Mouse (Mus musculus): ENCODE data around the gene Gcnt2. TPM values are rescaled to one million over a fixed set of nuclear protein-coding genes. Genes with fewer than 3 reads are reported as not detected.

Gcnt2 gene
- polyA plus RNA-seq, 1 experiment: 9.6 TPM

DNA sequence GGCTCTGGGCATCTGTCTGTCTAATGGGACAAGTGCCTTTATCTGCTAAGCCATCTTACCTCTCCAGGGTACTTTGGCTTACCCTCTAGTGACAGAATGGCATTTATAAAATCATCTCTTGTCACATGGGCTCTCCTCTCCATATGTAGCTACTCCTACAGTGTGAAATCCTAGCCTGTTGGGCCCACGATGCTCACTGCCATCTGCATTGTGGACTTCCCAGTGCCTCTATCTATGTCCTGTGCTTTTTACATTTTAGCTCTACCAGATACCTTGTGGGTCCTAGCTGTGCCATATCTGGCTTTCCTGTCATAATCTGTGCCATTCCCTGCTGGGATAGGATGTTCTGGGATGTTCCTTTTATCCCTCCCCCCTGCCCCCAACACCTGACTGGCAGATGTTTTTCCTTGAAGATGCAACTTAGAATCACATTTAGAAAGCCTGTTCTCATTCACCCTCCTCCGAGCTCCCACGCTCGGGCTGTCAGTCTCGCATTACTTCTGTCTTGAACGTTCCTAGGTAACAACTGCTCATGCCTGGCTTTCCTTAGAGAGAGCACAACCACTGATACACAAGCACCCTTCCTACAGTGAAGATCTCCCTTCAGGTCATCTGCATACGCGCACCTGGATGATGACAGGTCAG lies 39.9 kb downstream of the Gcnt2 start:
- Histone ChIP-seq H3K27ac (ENCODE audit: insufficient read depth, low read length) (no peak overlapping the region), H3K4me3 (ENCODE audit: insufficient read depth, low read length) (no peak overlapping the region), H3K4me1 (ENCODE audit: control insufficient read depth, insufficient read depth, low read length) (peaks cover 6% of the 10 kb centered on the region)
- TF ChIP-seq POLR2A (IDR thresholded peaks at IDR 0.05; ENCODE audit: extremely low read depth, insufficient read depth, low read length) (no peak), CTCF (IDR thresholded peaks at IDR 0.05; ENCODE audit: extremely low read depth, insufficient read depth, low read length) (no peak)

DNA sequence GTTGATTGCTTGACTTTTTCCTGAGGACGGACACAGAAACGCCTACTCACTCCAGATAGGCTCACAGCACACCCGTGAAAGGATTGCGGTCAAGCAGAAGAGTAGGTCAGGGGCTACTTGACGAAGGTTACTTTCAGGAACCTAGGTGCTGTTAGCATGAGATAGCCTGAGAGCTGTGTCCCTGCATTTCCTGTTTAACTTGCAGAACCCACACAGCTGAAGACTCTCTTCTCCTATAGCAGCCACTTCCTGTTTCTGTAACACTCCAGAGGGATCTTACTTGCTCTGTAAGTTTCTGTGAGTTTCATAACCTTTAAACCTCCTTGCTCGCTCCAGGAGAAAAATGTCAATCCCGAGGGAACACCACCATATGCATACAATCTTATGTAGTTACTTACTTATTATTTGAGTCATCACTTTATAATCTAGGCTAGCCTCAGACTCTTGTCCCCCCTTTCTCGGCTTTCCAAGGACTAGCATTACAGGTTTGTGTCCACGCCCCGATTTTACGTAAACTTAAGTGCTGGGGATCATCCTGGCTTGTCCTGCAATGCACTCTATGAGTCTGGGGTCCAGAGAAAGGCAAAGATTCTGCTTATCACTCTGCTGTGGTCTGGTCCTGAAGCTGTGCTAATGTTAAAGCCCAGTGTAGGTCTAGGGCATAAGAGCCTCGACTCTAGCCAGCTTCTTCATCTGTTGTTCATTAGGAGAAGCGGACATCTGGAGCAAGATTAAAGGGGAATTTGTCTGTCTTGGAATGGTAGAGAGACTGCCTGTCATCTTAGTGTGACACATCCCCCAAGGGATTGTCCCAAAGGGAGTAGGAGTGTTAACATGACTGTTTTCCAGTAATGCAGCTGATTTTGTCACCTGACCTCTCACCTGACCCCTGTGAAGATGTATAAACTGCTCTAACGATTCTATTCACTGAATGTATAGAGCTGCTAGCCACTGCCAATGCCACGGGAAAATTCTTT lies 40.7 kb downstream of the Gcnt2 start:
- Histone ChIP-seq H3K27ac (ENCODE audit: insufficient read depth, low read length) (no peak overlapping the region), H3K4me3 (ENCODE audit: insufficient read depth, low read length) (no peak overlapping the region), H3K4me1 (ENCODE audit: control insufficient read depth, insufficient read depth, low read length) (peaks cover 6% of the 10 kb centered on the region)
- no peak for TF ChIP-seq POLR2A (IDR thresholded peaks at IDR 0.05; ENCODE audit: extremely low read depth, insufficient read depth, low read length)
- no peak for TF ChIP-seq CTCF (IDR thresholded peaks at IDR 0.05; ENCODE audit: extremely low read depth, insufficient read depth, low read length)

DNA sequence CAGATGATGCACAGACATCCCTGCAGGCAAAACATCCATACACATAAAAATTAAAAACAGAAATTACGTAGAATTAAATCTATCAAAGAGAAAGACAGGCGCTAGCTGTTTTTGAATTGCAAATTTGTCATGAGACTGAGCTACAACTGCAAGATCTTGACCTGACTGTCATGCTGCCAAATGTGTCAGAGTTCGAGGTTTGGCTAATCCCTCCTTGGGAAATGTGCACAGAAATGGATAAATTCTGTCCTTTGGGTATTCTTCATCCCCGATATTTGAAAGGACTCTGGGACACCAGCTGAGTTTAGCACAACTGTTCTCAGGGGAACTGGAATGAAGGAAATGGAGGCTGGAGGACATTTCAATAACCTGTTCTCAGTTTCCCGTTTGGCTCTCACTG lies 41.7 kb downstream of the Gcnt2 start:
- TF ChIP-seq CTCF (IDR thresholded peaks at IDR 0.05; ENCODE audit: extremely low read depth, insufficient read depth, low read length): no peak

DNA sequence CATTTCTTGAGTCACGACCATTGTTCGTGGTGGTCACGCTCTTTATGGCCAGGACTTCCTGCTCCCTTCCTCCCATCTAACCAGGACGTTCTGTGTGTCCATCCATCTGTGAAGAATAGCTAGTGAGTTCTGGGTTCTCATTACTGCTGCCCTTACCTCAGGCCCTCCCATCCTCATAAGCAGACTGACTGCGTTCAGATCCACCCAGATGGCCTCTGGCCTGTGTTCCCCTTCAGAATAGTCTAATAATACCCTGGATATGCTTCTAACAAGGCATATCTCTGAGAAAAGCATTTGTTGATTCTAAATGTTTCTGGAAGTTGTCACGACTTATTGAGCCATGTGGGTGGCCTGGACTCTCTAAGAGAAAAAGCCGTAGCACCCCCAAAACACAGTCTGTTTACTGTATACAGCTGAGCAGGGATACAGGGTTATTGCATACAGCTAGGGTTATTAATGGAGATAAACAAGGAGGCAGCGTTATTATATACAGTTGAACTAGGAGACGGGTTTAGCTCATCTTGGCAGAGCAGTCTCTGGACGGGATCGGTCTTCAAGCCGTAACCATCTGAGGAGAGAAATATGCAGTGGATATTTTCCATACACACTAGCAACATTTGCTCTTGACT lies 42.4 kb downstream of the Gcnt2 start:
- no peak for TF ChIP-seq CTCF (IDR thresholded peaks at IDR 0.05; ENCODE audit: extremely low read depth, insufficient read depth, low read length)
- no peak for TF ChIP-seq POLR2A (IDR thresholded peaks at IDR 0.05; ENCODE audit: extremely low read depth, insufficient read depth, low read length)
- Histone ChIP-seq H3K27ac (ENCODE audit: insufficient read depth, low read length) (no peak overlapping the region), H3K4me3 (ENCODE audit: insufficient read depth, low read length) (no peak overlapping the region), H3K4me1 (ENCODE audit: control insufficient read depth, insufficient read depth, low read length) (peaks cover 6% of the 10 kb centered on the region)

More for the DNA sequence above, 41.7 kb downstream of the Gcnt2 start:
- Histone ChIP-seq H3K4me3 (ENCODE audit: insufficient read depth, low read length) (no peak overlapping the region), H3K27ac (ENCODE audit: insufficient read depth, low read length) (no peak overlapping the region), H3K4me1 (ENCODE audit: control insufficient read depth, insufficient read depth, low read length) (peaks cover 6% of the 10 kb centered on the region)

DNA sequence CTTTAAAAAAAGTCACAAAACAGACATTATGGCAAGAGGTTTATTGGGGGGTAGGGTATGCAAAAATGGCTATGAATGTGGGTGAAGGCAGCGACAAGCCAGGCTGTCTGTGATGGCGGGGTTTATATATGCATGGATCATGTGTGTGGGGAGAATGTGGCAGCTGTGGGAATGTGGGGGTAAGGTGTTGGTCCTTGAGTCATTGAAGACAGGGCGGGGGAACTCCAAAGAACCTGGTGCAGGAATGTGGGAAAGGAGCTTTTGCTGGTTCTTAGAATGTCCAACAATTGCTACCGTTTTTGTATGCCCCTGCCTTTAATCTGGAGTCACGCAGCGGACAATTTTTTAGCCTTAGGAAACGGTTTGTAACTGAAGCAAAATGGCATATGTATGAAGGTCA lies 44.5 kb downstream of the Gcnt2 start:
- H3K27ac ChIP-seq (ENCODE audit: insufficient read depth, low read length): no peak overlapping the region
- no peak overlapping the region for H3K4me3 ChIP-seq (ENCODE audit: insufficient read depth, low read length)
- TF ChIP-seq CTCF (IDR thresholded peaks at IDR 0.05; ENCODE audit: extremely low read depth, insufficient read depth, low read length): no peak
- TF ChIP-seq POLR2A (IDR thresholded peaks at IDR 0.05; ENCODE audit: extremely low read depth, insufficient read depth, low read length): no peak
- peaks cover 4% of the 10 kb centered on the region for H3K4me1 ChIP-seq (ENCODE audit: control insufficient read depth, insufficient read depth, low read length)

DNA sequence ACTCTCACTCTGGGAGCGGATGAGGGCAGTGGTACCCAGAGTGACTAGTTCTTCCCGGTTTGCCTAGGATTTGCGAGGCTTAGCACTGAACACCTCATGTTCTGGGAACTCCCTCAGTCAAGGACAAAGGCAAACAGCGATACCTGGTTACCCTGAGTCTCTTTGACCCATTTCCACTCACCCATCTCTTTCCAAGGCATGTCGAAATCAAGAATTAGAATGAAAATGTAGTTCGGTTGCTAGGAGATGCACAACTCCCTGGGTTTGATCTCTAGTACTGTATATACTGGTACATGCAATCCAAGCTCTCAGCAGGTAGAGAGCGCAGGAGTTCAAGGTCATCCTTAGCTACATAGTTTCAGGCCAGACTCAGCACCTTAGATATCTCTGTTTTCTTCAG lies 47.0 kb downstream of the Gcnt2 start:
- no peak overlapping the region for H3K27ac ChIP-seq (ENCODE audit: insufficient read depth, low read length)
- H3K4me1 ChIP-seq (ENCODE audit: control insufficient read depth, insufficient read depth, low read length): peaks cover 2% of the 10 kb centered on the region
- H3K4me3 ChIP-seq (ENCODE audit: insufficient read depth, low read length): no peak overlapping the region
- TF ChIP-seq CTCF (IDR thresholded peaks at IDR 0.05; ENCODE audit: extremely low read depth, insufficient read depth, low read length): no peak
- no peak for TF ChIP-seq POLR2A (IDR thresholded peaks at IDR 0.05; ENCODE audit: extremely low read depth, insufficient read depth, low read length)

DNA sequence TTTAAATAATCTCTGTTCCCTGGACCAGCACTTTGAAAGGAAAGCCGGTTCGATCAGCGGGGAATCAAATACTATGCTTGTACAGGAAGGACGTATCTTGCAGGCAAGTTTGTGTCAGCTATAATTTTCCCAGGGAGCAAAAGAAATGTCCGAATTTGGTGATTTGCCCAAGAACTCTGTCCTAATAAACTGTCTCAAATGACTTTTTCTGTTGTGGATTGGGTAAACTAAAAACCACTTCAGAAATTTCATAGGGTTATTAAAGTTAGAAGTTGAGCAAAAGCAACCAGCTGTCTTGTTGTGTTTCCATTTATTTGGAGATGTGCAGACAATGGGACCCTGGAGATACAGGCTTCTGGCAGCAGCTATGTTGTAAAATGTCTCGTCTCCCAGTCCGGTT lies 47.7 kb downstream of the Gcnt2 start:
- TF ChIP-seq CTCF (IDR thresholded peaks at IDR 0.05; ENCODE audit: extremely low read depth, insufficient read depth, low read length): no peak
- TF ChIP-seq POLR2A (IDR thresholded peaks at IDR 0.05; ENCODE audit: extremely low read depth, insufficient read depth, low read length): no peak
- H3K27ac ChIP-seq (ENCODE audit: insufficient read depth, low read length): no peak overlapping the region
- no peaks in the 10 kb centered on the region for H3K4me1 ChIP-seq (ENCODE audit: control insufficient read depth, insufficient read depth, low read length)
- no peak overlapping the region for H3K4me3 ChIP-seq (ENCODE audit: insufficient read depth, low read length)

DNA sequence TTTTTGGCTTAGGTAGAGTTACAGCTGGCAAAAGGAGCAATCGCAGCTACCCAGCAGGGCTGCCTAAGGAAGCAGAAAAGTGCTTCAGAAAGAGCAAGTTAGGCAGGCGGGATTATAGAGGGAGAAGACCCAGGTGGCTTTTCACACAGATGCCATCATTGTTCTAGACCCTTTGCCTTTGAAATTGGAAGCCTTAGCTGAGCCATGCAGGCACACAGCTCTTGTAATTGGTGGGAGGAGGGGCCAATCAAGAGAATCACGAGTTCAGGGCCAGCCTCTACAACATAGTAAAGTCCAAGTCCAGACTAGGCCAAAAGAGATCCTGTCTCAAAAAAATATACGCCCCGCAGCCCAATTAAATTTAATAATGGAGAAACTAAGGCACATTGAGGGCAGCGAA lies 48.5 kb downstream of the Gcnt2 start:
- Histone ChIP-seq H3K4me3 (ENCODE audit: insufficient read depth, low read length) (no peak overlapping the region), H3K27ac (ENCODE audit: insufficient read depth, low read length) (no peak overlapping the region), H3K4me1 (ENCODE audit: control insufficient read depth, insufficient read depth, low read length) (no peaks in the 10 kb centered on the region)
- no peak for TF ChIP-seq CTCF (IDR thresholded peaks at IDR 0.05; ENCODE audit: extremely low read depth, insufficient read depth, low read length)
- TF ChIP-seq POLR2A (IDR thresholded peaks at IDR 0.05; ENCODE audit: extremely low read depth, insufficient read depth, low read length): no peak

DNA sequence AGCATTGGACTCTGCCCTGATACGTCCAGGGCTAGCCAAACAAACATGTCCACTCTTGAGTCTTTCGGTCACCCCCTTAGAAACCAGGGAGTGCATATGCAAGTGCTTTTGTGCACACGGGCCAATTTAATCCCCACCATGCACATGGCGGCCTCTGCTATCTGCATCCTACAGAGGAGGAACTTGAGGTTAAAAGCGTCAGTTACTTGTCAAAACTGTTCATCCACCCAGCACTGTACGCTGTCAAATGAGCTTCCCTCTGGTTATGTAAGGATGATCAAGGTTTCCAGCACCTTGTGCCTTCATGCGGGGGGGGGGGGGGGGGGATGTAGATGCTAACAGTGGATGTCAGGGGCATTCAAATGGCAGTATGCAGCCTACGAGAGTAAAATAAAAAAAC lies 49.5 kb downstream of the Gcnt2 start:
- Histone ChIP-seq H3K4me1 (ENCODE audit: control insufficient read depth, insufficient read depth, low read length) (no peaks in the 10 kb centered on the region), H3K4me3 (ENCODE audit: insufficient read depth, low read length) (no peak overlapping the region), H3K27ac (ENCODE audit: insufficient read depth, low read length) (no peak overlapping the region)
- TF ChIP-seq POLR2A (IDR thresholded peaks at IDR 0.05; ENCODE audit: extremely low read depth, insufficient read depth, low read length): no peak
- no peak for TF ChIP-seq CTCF (IDR thresholded peaks at IDR 0.05; ENCODE audit: extremely low read depth, insufficient read depth, low read length)

All from cortical plate, adult 2 months (tissue).